Mouse (Mus musculus) heart, postnatal 0 days (tissue): ENCODE data around the gene Txndc8. TPM values are rescaled to one million over a fixed set of nuclear protein-coding genes. Genes with fewer than 3 reads are reported as not detected.

Experiments used
- ATAC-seq: fragments of 200-750 bp; cut with Nextera tagmentation; 2 replicates; pipeline ENCODE4 v1.8.0; 2017; ENCODE audit warnings: low read depth, moderate number of reproducible peaks, moderate library complexity; ENCODE audit not compliant: insufficient read depth
- DNase-seq: peaks from one replicate; pipeline ENCODE4 v3.0.0-alpha.2; 2016; ENCODE audit warnings: low spot score
- H3K27ac ChIP-seq: fragments of 300-500 bp; sonication (generic); 2 replicates; pipeline ENCODE4 v1.5.1; 2014; ENCODE audit warnings: low read depth, mild to moderate bottlenecking
- H3K27me3 ChIP-seq: fragments of 300-500 bp; sonication (generic); 2 replicates; pipeline ENCODE4 v1.6.1; 2014; ENCODE audit warnings: low read length, mixed read lengths; ENCODE audit not compliant: control insufficient read depth, insufficient read depth
- H3K36me3 ChIP-seq: fragments of 300-500 bp; sonication (generic); replicated peaks from 2 replicates; pipeline ENCODE4 v1.6.1; 2014; ENCODE audit warnings: low read length, mixed read lengths; ENCODE audit not compliant: control insufficient read depth, insufficient read depth
- H3K4me1 ChIP-seq: fragments of 300-500 bp; sonication (generic); 2 replicates; pipeline ENCODE4 v1.6.1; 2014; ENCODE audit warnings: antibody characterized with exemption; ENCODE audit not compliant: control insufficient read depth, insufficient read depth
- H3K4me2 ChIP-seq: fragments of 300-500 bp; sonication (generic); 2 replicates; pipeline ENCODE4 v1.6.1; 2014; ENCODE audit warnings: low read depth, mild to moderate bottlenecking, low read length, moderate library complexity
- H3K4me3 ChIP-seq: fragments of 300-500 bp; sonication (generic); 2 replicates; pipeline ENCODE4 v1.5.1; 2014; ENCODE audit warnings: low read depth, low read length
- H3K9ac ChIP-seq: fragments of 300-500 bp; sonication (generic); replicated peaks from 2 replicates; pipeline ENCODE4 v1.6.1; 2014; ENCODE audit warnings: low read depth, low read length, mixed read lengths
- H3K9me3 ChIP-seq: fragments of 300-500 bp; sonication (generic); replicated peaks from 2 replicates; pipeline ENCODE4 v1.6.1; 2016; ENCODE audit warnings: low read length; ENCODE audit not compliant: control insufficient read depth
- CTCF ChIP-seq: IDR thresholded peaks from 2 replicates; pipeline ENCODE4 v1.5.1; 2016; ENCODE audit warnings: antibody characterized with exemption, control low read depth, low read depth
- EP300 ChIP-seq: IDR thresholded peaks from 2 replicates; pipeline ENCODE4 v1.6.1; 2016; ENCODE audit warnings: antibody characterized with exemption, low read depth
- WGBS: fragments of 180-500 bp; shearing (Covaris S2); extraction: QIAGEN DNeasy Blood & Tissue Kit; methylation state at CpG from one replicate; pipeline ENCODE4 v1.1.7; 2014; 5-methylcytosine and 5-hydroxymethylcytosine counted together
- polyA plus RNA-seq: library from polyadenylated mRNA; unstranded; fragments of >200 nt; fragmentation: Nextera tagmentation; extraction: Ambion mirVana; gene quantifications from 2 replicates; pipeline ENCODE4 v1.2.1, GENCODE M21; 2015
- total RNA-seq: library from RNA; depleted of rRNA; stranded (reverse); fragments of >200 nt; gene quantifications from 2 replicates; pipeline ENCODE4 v1.2.3, GENCODE M21; 2014; ENCODE audit warnings: low replicate concordance; rRNA removed

The Txndc8 gene
- total and polyA plus RNA-seq, 2 experiments from 2014 or later, result not detected

GRCm38 (mm10) chr4:57940631-57941030, 68.3 kb downstream of the Txndc8 start:
- H3K9me3 ChIP-seq, result no peaks in the 10 kb centered on the region
- 57% methylated on average over 4 of the region's 4 CpGs for WGBS

GRCm38 (mm10) chr4:57937292-57937691, 71.6 kb downstream of the Txndc8 start:
- Histone ChIP-seq H3K4me1 (no peaks in the 10 kb centered on the region), H3K36me3 (no peaks in the 10 kb centered on the region), H3K9ac (no peak overlapping the region), H3K27ac (no peak overlapping the region), H3K9me3 (no peaks in the 10 kb centered on the region), H3K4me3 (no peak overlapping the region), H3K4me2 (no peak overlapping the region), H3K27me3 (no peaks in the 10 kb centered on the region)
- ATAC-seq, result no peak
- TF ChIP-seq CTCF (no peak), EP300 (no peak)
- DNase-seq, result no peak
- 74% methylated on average over 6 of the region's 6 CpGs for WGBS

More at GRCm38 (mm10) chr4:57940631-57941030, 68.3 kb downstream of the Txndc8 start:
- DNase-seq (no peak), ATAC-seq (no peak)
- Histone ChIP-seq H3K27ac (no peak overlapping the region), H3K4me2 (no peak overlapping the region), H3K4me1 (no peaks in the 10 kb centered on the region), H3K4me3 (no peak overlapping the region), H3K9ac (no peak overlapping the region), H3K36me3 (peaks cover 23% of the 10 kb centered on the region), H3K27me3 (no peaks in the 10 kb centered on the region)
- TF ChIP-seq EP300 (no peak), CTCF (no peak)

- Histone ChIP-seq H3K4me2 (no peak overlapping the region), H3K9me3 (no peaks in the 10 kb centered on the region), H3K4me1 (no peaks in the 10 kb centered on the region), H3K27ac (no peak overlapping the region), H3K4me3 (no peak overlapping the region), H3K27me3 (no peaks in the 10 kb centered on the region), H3K9ac (no peak overlapping the region), H3K36me3 (no peaks in the 10 kb centered on the region)
- TF ChIP-seq EP300 (no peak), CTCF (no peak)
- ATAC-seq (no peak), DNase-seq (no peak)
- 67% methylated on average over 5 of the region's 5 CpGs for WGBS
Measured at GRCm38 (mm10) chr4:57934181-57934580, 74.7 kb downstream of the Txndc8 start.

Other genes with a start within 250 kb of the Txndc8 start
- not detected in 2 replicates for gene D630039A03Rik, start 92.8 kb downstream of the Txndc8 start, total RNA-seq
- gene D630039A03Rik, start 92.8 kb downstream of the Txndc8 start, polyA plus RNA-seq, result 0.08 and 0.10 TPM in 2 replicates
- 85.8 and 104 TPM in 2 replicates for gene Txn1, start 52.7 kb downstream of the Txndc8 start, total RNA-seq
- gene Txn1, start 52.7 kb downstream of the Txndc8 start, polyA plus RNA-seq, result 243 and 248 TPM in 2 replicates
- 5.1 and 6.4 TPM in 2 replicates for gene Svep1, start 197.7 kb upstream of the Txndc8 start, total RNA-seq
- 0.52 and 0.86 TPM in 2 replicates for gene Svep1, start 197.7 kb upstream of the Txndc8 start, polyA plus RNA-seq